Mouse (Mus musculus): ENCODE data around the gene Sox8. TPM values are rescaled to one million over a fixed set of nuclear protein-coding genes. Genes with fewer than 3 reads are reported as not detected.

Gene Sox8
- polyA plus RNA-seq, 1 experiment from 2014 or later: 25.1 TPM

DNA sequence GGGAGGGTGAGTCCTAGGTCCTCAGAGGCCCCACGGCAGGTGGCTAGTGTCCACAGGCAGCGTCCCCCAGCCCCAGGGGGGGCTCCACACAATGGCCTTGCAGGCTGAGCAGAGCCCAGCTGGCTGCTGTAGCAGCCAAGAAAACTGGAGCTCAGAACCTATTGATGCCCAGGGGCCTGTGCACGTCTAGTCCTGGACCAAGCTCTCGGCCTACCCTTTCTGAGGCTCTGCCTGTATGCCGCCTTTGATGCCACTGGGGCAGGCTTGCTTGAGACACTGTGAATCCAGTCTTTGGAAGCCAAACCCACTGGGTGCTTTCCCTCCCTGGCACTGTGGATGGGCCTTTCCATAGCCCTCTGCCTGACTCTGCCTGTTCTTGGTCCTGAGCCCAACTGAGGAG is 51.0 kb downstream of the Sox8 start:
- Histone ChIP-seq H3K9me3 (ENCODE audit: control insufficient read depth, low read length) (no peaks in the 10 kb centered on the region), H3K4me1 (ENCODE audit: control insufficient read depth, insufficient read depth, low read depth, low read length) (peaks cover 4% of the 10 kb centered on the region), H3K27me3 (replicated peaks; ENCODE audit: control insufficient read depth, insufficient read depth, low read length) (no peaks in the 10 kb centered on the region), H3K36me3 (ENCODE audit: control insufficient read depth, insufficient read depth, low read length) (no peaks in the 10 kb centered on the region), H3K27ac (ENCODE audit: low read depth, low read length) (no peak overlapping the region; the same call in 1 of the 2 replicates), H3K4me3 (ENCODE audit: low read length) (no peak overlapping the region), H3K4me2 (ENCODE audit: low read length) (no peak overlapping the region), H3K9ac (ENCODE audit: low read depth, low read length) (no peak overlapping the region)
- peak; percentile 77 for ATAC-seq
- WGBS: 49% methylated on average over 5 of the region's 5 CpGs

GRCm38 (mm10) chr17:25518144-25518543 is 52.3 kb downstream of the Sox8 start:
- H3K4me1 ChIP-seq (ENCODE audit: control insufficient read depth, insufficient read depth, low read depth, low read length): peaks cover 4% of the 10 kb centered on the region
- H3K27ac ChIP-seq (ENCODE audit: low read depth, low read length): no peak overlapping the region
- ATAC-seq: peak; percentile 83
- no peaks in the 10 kb centered on the region for H3K36me3 ChIP-seq (ENCODE audit: control insufficient read depth, insufficient read depth, low read length)
- H3K4me2 ChIP-seq (ENCODE audit: low read length): no peak overlapping the region
- no peaks in the 10 kb centered on the region for H3K27me3 ChIP-seq (replicated peaks; ENCODE audit: control insufficient read depth, insufficient read depth, low read length)
- no peak overlapping the region for H3K4me3 ChIP-seq (ENCODE audit: low read length)
- H3K9ac ChIP-seq (ENCODE audit: low read depth, low read length): no peak overlapping the region
- H3K9me3 ChIP-seq (ENCODE audit: control insufficient read depth, low read length): no peaks in the 10 kb centered on the region
- 45% methylated on average over 16 of the region's 17 CpGs for WGBS

DNA sequence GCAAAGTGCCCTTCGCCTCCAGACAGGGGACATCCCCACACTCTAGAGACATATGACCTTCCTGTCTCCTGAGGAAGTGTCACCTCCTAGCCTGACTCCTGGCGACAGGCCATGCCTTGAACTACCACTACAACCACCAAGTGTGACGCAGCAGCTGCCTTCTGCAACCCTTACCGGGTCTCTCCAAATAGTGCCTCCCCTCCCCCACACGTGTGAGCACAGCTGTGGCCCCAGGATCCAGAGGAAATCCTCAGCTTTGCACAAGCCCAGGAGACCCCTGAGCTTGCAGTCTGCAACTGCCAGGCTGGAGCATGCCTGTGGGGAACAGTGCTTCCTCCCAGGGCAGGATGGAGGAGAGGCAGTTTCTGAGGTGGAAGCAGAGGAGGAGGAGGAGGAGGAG is 54.2 kb downstream of the Sox8 start:
- WGBS: 48% methylated on average over 5 of the region's 5 CpGs
- Histone ChIP-seq H3K4me1 (ENCODE audit: control insufficient read depth, insufficient read depth, low read depth, low read length) (peaks cover 4% of the 10 kb centered on the region), H3K27ac (ENCODE audit: low read depth, low read length) (no peak overlapping the region), H3K27me3 (replicated peaks; ENCODE audit: control insufficient read depth, insufficient read depth, low read length) (no peaks in the 10 kb centered on the region), H3K4me2 (ENCODE audit: low read length) (no peak overlapping the region), H3K9ac (ENCODE audit: low read depth, low read length) (no peak overlapping the region), H3K36me3 (ENCODE audit: control insufficient read depth, insufficient read depth, low read length) (no peaks in the 10 kb centered on the region), H3K9me3 (ENCODE audit: control insufficient read depth, low read length) (no peaks in the 10 kb centered on the region), H3K4me3 (ENCODE audit: low read length) (no peak overlapping the region)
- ATAC-seq: no peak

Other genes starting within 250 kb of the Sox8 start
- not detected in 2 replicates for gene Tpsab1, start 225.1 kb downstream of the Sox8 start, polyA plus RNA-seq (2015; fragmentation: Nextera tagmentation; extraction: Ambion mirVana)
- 0.19 and 2.1 TPM in 2 replicates for gene Tpsb2, start 204.4 kb downstream of the Sox8 start, polyA plus RNA-seq (2015; fragmentation: Nextera tagmentation; extraction: Ambion mirVana)
- 0.43 and 0.55 TPM in 2 replicates for gene Tpsg1, start 201.4 kb downstream of the Sox8 start, polyA plus RNA-seq (2015; fragmentation: Nextera tagmentation; extraction: Ambion mirVana)
- 5.9 and 6.2 TPM in 2 replicates for gene Cacna1h, start 136.9 kb downstream of the Sox8 start, polyA plus RNA-seq (2015; fragmentation: Nextera tagmentation; extraction: Ambion mirVana)
- 1.4 and 1.9 TPM in 2 replicates for gene Tekt4, start 116.1 kb downstream of the Sox8 start, polyA plus RNA-seq (2015; fragmentation: Nextera tagmentation; extraction: Ambion mirVana)
- 1.0 TPM in 2 replicates for gene Sstr5, start 73.4 kb downstream of the Sox8 start, polyA plus RNA-seq (2015; fragmentation: Nextera tagmentation; extraction: Ambion mirVana)
- 27.7 and 28.2 TPM in 2 replicates for gene Lmf1, start 8.4 kb upstream of the Sox8 start, polyA plus RNA-seq (2015; fragmentation: Nextera tagmentation; extraction: Ambion mirVana)
- 5.5 and 11.3 TPM in 2 replicates for gene Gng13, start 146.5 kb upstream of the Sox8 start, polyA plus RNA-seq (2015; fragmentation: Nextera tagmentation; extraction: Ambion mirVana)
- 6.4 and 7.4 TPM in 2 replicates for gene Chtf18, start 156.7 kb upstream of the Sox8 start, polyA plus RNA-seq (2015; fragmentation: Nextera tagmentation; extraction: Ambion mirVana)
- gene Rpusd1, start 157.0 kb upstream of the Sox8 start, polyA plus RNA-seq (2015; fragmentation: Nextera tagmentation; extraction: Ambion mirVana): 32.9 and 33.0 TPM in 2 replicates
- gene Mslnl, start 165.4 kb upstream of the Sox8 start, polyA plus RNA-seq (2015; fragmentation: Nextera tagmentation; extraction: Ambion mirVana): not detected in 2 replicates
- 0.52 and 0.76 TPM in 2 replicates for gene Msln, start 183.7 kb upstream of the Sox8 start, polyA plus RNA-seq (2015; fragmentation: Nextera tagmentation; extraction: Ambion mirVana)
- 29.9 and 30.4 TPM in 2 replicates for gene Narfl, start 203.1 kb upstream of the Sox8 start, polyA plus RNA-seq (2015; fragmentation: Nextera tagmentation; extraction: Ambion mirVana)
- 149 and 169 TPM in 2 replicates for gene Haghl, start 215.0 kb upstream of the Sox8 start, polyA plus RNA-seq (2015; fragmentation: Nextera tagmentation; extraction: Ambion mirVana)
- 0.21 and 0.28 TPM in 2 replicates for gene Ccdc78, start 215.9 kb upstream of the Sox8 start, polyA plus RNA-seq (2015; fragmentation: Nextera tagmentation; extraction: Ambion mirVana)
- 99.9 and 103 TPM in 2 replicates for gene Fam173a, start 222.2 kb upstream of the Sox8 start, polyA plus RNA-seq (2015; fragmentation: Nextera tagmentation; extraction: Ambion mirVana)
- 1.6 and 2.2 TPM in 2 replicates for gene AC134908.4, start 225.0 kb upstream of the Sox8 start, polyA plus RNA-seq (2015; fragmentation: Nextera tagmentation; extraction: Ambion mirVana)
- gene Metrn, start 226.4 kb upstream of the Sox8 start, polyA plus RNA-seq (2015; fragmentation: Nextera tagmentation; extraction: Ambion mirVana): 79.4 and 88.8 TPM in 2 replicates
- 38.1 and 43.0 TPM in 2 replicates for gene Fbxl16, start 238.4 kb upstream of the Sox8 start, polyA plus RNA-seq (2015; fragmentation: Nextera tagmentation; extraction: Ambion mirVana)